Mouse (Mus musculus) splenic B cell, adult 2 months (primary cell): ENCODE data around the gene Chst11.

Experiments used
- DNase-seq: peaks from one replicate; pipeline ENCODE4 v3.0.0-alpha.2; 2011; ENCODE audit warnings: low read depth, low spot score
- H3K27me3 ChIP-seq: 2 replicates; pipeline ENCODE4 v1.6.1; 2012; ENCODE audit warnings: mild to moderate bottlenecking, low read length, moderate library complexity, mixed read lengths; ENCODE audit not compliant: control insufficient read depth, poor library complexity, insufficient read depth, severe bottlenecking
- H3K36me3 ChIP-seq: 2 replicates; pipeline ENCODE4 v1.6.1; 2012; ENCODE audit warnings: mild to moderate bottlenecking, low read length, moderate library complexity, mixed read lengths; ENCODE audit not compliant: control insufficient read depth, poor library complexity, insufficient read depth, severe bottlenecking

Gene Chst11

DNA sequence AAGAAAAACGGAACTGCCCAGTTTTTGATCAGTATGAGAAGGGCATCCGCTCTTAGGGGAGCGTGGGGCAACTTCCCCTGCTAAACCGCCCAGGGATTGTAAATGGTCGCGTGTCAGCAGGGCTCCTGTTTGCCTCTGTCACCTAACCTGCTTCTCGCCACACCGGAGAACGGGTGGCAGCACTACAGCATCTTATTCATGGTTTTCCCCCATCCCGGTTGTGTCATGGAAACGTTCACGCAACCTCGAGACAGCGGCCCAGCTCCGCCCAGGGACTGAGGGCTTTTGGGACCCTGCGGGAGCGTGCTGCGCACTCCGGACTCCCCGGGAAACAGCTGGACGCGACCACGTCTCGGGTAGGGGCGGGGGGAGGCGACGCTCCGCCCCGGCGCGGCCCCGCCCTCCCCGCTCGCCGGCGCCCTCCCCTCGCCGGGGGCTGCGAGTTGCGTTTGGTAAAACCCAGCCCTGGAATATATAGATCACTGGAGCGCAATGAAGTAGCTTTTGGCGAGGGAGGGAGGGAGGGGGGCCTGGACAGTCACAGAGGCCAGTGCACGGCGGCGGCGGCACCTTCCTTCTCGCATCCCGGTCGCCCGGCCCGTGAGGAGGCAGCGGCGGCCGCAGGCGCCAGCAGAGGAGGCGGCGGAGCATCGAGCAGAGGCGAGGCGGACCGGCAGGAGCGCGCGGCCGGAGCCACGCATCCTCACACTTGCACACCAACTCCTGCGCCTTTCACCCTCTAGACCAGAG, at the start of gene Chst11:
Chst11 (plus strand) TSS at position 549 of the 750 bp plus-strand sequence.
- Histone ChIP-seq H3K36me3 (no peaks in the 10 kb centered on the region), H3K27me3 (no peaks in the 10 kb centered on the region)
- DNase-seq, result peak; percentile 83

DNA sequence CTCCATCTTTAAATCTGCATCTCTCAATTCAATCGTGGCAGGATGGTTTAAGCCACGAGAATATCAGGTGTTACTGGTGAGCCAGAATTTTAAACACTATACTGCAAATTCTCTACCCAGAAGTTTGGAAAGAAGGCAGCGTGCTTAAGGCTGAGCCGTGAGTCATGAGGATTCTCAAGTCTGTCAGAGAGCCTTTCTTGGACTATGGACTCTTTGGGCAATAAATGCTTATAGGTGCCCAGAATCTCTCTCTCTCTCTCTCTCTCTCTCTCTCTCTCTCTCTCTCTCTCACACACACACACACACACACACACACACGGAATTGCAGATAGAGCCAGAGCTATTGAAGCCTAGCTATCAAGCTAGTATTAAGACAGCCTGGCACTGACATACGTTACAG, 49.5 kb upstream of the Chst11 start:
- DNase-seq, result no peak
- Histone ChIP-seq H3K27me3 (no peaks in the 10 kb centered on the region), H3K36me3 (no peaks in the 10 kb centered on the region)

DNA sequence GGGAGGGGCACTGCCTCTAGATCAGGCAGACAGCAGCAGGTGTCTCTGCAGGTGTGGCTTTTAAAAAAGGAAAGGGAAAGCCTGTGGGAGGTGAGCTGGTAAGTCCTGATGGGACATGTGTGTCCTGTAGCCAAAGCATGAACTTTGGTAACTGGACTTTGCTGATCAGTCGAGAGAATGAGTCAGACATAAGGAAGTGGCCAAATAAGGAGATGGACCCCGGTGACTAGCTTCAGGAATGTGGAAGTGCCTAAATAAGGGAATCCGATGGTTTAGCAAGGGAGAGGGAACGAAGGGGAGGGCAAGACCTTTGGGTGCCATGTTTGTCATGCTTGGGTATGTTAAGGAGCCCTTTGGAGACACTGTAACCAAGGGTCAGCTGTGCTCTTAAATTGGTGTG, 31.9 kb upstream of the Chst11 start:
- no peak for DNase-seq
- H3K27me3 ChIP-seq, result no peaks in the 10 kb centered on the region

DNA sequence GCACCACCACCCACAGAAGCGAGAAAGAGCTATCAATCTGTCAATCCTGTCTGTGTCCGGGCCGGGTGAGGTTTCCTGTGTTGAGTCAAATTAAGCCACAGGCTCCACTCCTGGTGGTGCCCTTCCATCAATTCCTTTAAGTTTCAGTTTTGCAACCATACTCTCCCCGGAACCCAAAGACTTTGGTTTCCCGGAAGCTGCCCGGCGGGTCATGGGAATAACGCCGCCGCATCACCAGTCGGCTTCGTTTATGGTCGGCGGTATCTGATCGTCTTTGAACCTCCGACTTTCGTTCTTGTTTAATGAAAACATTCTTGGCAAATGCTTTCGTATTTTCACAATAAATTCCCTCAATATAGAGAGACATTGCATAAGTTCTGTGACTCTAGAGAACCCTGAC, 30.2 kb upstream of the Chst11 start:
- peak; percentile 41 for DNase-seq
- Histone ChIP-seq H3K27me3 (no peaks in the 10 kb centered on the region), H3K36me3 (no peaks in the 10 kb centered on the region)

More for the DNA sequence above, 31.9 kb upstream of the Chst11 start:
- no peaks in the 10 kb centered on the region for H3K36me3 ChIP-seq

DNA sequence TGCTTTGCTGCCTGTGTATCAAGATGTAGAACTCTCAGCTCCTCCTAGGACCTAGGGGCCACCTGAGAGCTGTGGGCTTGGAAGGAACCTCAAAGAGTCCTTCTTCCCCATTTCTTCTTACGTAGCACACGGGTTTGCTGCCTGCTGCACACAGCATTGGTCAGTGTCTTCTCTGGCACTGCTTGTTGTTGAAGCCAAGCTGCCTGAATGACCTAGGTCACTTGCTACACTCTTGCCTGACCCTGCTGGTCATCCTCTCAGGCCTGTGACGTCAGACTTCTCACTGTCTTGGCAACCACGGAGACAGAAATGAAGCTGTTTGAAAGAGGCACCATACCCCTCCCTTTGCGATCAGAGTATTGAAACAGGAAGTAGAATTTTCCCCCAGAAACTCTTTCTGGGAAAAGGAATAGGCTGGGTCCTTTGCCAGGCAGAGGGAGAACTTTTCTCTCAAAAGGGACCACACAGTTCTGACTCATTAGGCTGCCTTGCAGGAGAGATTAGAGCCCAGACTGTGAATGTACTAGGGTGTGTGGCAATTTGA, 27.0 kb upstream of the Chst11 start:
- peak; percentile 65 for DNase-seq
- Histone ChIP-seq H3K36me3 (no peaks in the 10 kb centered on the region), H3K27me3 (no peaks in the 10 kb centered on the region)

DNA sequence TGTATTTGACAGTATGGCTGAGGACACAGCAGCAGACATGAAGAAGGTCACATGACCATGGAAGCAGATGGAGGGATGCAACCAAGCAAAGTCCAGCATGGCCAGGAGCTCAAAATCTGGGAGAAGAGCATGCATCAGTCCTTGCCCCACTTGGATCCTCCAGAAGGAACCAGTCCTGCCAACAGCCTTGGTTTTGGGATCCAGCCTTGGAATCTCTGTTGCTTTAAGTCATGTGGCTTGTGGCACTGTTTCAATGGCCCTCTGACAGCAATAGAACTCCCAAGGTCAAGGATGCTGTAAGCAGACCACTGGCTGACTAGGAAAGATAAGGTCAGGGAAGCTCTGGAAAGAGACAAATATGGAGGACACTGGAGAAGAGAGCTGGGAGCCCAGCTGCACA, 26.0 kb upstream of the Chst11 start:
- DNase-seq, result no peak
- H3K36me3 ChIP-seq, result no peaks in the 10 kb centered on the region
- H3K27me3 ChIP-seq, result no peaks in the 10 kb centered on the region

DNA sequence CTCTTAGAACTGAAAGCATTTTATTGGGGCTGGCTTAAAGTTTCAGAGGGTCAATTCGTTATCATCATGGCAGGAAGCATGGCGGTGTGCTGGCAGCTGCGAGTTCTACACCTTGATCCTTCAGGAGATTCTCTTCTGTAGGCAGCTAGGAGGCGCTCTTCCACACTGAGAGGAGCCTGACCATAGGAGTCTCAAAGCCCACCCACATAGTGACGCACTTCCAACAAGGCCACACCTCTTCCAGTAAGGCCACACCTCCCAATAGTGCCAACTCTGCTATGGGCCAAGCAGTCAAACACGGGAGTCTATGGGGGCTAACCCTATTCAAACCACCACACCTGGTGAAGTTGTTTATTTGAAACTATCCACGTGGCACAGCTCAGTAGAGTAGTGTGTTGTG, 24.0 kb upstream of the Chst11 start:
- DNase-seq, result peak; percentile 71
- no peaks in the 10 kb centered on the region for H3K27me3 ChIP-seq
- H3K36me3 ChIP-seq, result no peaks in the 10 kb centered on the region

DNA sequence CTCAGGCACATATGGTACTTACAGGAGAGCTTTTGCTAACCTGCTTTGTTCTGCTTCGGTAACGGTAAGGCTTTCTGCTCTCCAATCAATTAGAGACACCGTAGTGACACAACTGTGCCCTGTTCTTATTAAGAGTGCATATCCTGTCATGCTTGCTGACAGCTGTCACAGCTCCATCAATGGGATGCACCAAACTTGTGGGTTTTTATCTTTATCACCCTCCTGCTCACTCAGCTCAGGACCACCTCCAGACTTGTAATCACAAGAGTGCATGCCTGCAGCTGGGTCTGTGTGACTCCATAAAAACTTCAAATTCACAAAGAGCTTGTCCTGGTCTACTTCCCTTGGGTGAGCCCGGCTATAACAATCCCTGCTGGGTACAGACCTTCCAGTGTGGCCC, 23.3 kb upstream of the Chst11 start:
- no peak for DNase-seq
- H3K27me3 ChIP-seq, result no peaks in the 10 kb centered on the region
- no peaks in the 10 kb centered on the region for H3K36me3 ChIP-seq

DNA sequence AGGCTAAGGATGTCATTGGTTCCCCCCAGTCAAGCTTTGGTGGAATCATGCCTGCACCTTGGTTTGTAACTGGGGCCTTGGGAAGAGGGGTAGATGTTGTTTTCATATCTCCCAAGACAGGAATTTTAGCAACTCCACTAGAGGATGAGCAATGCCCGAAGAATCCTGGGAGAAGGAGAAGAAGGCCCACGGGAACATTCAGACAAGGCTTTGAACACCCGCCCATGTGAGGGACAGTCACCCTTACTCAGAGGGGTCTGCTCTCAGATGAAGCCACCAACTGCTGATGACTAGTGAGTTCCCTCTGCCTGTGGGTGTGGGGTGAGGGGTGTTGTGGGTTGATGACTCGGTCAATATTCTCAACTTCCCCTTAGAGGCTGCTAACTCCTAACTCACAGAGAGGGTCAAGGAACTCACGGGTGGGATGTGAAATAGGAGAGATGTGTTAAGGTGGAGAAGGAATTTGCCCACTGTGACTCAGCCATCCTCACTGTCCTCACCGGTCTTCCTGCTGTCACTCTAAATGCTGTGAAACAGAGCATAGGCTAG, 22.8 kb upstream of the Chst11 start:
- no peak for DNase-seq
- Histone ChIP-seq H3K27me3 (no peaks in the 10 kb centered on the region), H3K36me3 (no peaks in the 10 kb centered on the region)

DNA sequence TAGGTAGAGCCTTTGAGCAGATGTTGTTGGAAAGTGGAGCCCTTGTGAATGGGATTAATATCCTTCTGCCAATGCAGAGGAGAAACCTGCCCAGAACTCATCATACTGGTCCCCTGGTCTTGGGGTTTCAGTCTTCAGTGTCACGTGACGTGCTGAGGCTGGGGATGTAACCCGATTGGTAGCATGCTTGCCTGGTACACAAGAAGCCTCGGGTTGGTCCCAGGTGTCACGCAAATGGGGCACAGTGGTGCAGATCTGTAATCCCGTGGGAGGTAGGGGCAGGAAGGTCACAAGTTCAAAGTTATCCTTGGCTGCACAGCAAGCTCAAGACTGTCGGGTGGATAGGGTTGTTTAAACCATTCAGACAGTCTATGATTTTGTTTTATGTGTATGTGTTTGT, 20.8 kb upstream of the Chst11 start:
- Histone ChIP-seq H3K27me3 (no peaks in the 10 kb centered on the region), H3K36me3 (no peaks in the 10 kb centered on the region)
- DNase-seq, result peak; percentile 93

DNA sequence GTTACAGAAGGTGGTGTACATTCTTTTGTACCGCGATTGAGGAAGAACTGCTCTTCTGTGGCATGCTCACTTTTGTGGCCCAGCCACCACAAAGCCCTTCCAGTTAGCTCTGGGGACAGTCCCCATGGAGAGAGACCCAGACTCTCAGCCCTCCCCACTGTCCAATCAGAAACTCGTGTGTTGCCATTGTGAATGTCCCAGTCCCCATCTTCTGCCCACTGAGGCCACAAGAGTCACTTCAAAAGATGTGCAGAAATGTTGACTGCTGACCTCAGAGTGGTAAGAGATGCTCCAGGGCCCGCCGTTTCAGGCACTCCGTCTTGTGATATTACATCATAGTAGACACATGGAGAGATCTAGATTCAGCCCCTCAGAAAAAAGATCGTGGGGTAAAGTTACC, 18.6 kb upstream of the Chst11 start:
- no peak for DNase-seq
- H3K36me3 ChIP-seq, result no peaks in the 10 kb centered on the region
- no peaks in the 10 kb centered on the region for H3K27me3 ChIP-seq

DNA sequence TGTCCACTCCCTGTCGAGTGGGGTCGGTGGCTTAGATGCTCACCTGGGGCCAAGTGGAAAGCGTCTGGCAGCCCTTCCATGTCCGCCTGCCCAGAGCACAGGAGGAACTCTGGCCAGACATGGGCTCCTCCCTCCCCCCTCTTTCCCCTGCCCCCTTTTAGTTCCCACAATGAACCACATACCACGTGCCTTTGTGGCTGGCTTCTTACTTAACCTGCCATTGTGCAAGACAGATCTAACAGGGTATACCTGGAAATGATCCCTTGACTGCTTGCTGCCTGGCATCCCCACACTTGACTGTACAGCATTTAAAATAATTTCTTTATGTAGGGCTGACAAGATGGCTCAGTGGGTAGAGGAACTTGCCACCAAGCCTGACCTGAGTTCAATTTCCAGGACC, 15.7 kb upstream of the Chst11 start:
- DNase-seq, result no peak
- H3K36me3 ChIP-seq, result no peaks in the 10 kb centered on the region
- no peaks in the 10 kb centered on the region for H3K27me3 ChIP-seq

DNA sequence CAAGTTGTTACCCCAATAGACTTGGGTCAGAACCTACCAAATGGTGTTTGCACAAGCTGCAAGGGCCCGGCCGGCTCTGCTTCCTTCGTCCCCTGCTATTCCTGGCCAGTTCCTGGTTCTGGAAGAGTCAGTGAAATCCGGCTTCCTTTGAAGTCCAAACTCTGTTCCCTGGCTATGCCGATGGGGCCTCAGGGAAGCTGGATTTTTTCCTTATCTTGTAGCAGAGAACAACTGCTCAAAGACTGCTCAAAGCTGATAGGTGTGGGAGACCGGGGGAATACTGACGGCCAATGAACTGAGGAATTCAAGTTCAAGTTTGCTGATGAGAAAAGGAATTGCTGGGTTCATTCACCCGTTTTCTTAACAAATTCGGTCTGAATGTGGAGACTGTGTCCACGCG, 13.7 kb upstream of the Chst11 start:
- Histone ChIP-seq H3K27me3 (no peaks in the 10 kb centered on the region), H3K36me3 (no peaks in the 10 kb centered on the region)
- no peak for DNase-seq

DNA sequence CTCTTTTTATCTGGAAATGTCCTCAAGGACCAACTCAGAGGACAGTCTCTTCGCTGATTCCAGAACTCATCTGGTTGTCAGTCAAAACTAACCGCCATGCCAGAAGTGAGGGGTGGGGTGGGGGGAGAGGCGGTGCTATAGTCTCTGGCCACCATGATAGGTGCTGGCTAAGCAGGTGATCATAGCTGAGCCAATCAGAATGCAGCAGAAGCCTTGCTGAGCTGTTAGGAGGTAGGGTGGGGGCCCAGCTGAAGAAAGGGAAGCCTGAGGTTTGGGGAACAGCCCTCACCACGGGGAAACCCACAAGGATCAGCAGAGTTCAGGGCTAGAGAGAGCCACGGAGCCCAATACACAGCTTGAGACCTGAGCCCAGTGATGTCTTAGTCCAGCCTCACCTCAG, 11.1 kb upstream of the Chst11 start:
- DNase-seq, result peak; percentile 33
- H3K27me3 ChIP-seq, result no peaks in the 10 kb centered on the region
- no peaks in the 10 kb centered on the region for H3K36me3 ChIP-seq

DNA sequence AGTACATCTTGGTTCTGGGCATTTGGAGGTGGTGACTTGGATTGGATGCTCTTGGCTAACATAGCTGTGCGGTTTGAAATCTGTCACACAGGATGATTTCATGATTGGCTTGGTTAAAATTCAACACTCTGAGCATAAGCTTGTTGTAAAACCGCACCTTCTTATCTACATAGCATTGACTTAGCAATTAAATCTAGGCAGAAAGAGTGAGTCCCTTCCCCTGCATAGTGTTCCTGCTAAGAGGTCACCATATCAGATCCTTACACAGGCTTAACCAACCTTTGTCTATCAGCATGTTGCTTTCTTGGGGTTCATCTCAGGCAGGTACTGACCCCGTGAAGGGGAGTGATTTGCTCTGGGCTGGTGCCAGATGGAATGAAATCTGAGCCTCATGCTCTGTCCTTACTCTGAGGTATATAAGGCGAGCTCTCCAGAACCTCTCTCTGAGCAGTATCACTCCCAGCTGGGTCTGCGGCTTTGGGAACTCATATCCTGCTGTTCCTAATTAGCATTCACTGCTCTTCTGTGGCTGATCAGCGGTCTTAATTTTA, 10.6 kb upstream of the Chst11 start:
- DNase-seq, result no peak
- H3K36me3 ChIP-seq, result no peaks in the 10 kb centered on the region
- no peaks in the 10 kb centered on the region for H3K27me3 ChIP-seq
